Mouse (Mus musculus) kidney, postnatal 0 days (tissue): ENCODE data around the gene Defb47. TPM values are rescaled to one million over a fixed set of nuclear protein-coding genes. Genes with fewer than 3 reads are reported as not detected.
A peak's percentile ranks its signal among the peaks of the same experiment; 100 is the strongest.

ENCODE experiments used
- ATAC-seq: fragments of 200-750 bp; cut with Nextera tagmentation; replicated peaks from 2 replicates; pipeline ENCODE4 v1.8.0; 2017; ENCODE audit warnings: low read depth, moderate number of reproducible peaks, moderate TSS enrichment, moderate library complexity; ENCODE audit not compliant: low FRiP score
- DNase-seq: peaks from one replicate; pipeline ENCODE4 v3.0.0-alpha.2; 2016; ENCODE audit warnings: low spot score
- H3K27ac ChIP-seq: fragments of 300-500 bp; sonication (generic); 2 replicates; pipeline ENCODE4 v1.5.1; 2014; ENCODE audit warnings: mild to moderate bottlenecking
- H3K27me3 ChIP-seq: fragments of 300-500 bp; sonication (generic); 2 replicates; pipeline ENCODE4 v1.6.1; 2014; ENCODE audit warnings: low read length, mixed read lengths; ENCODE audit not compliant: insufficient read depth
- H3K36me3 ChIP-seq: fragments of 300-500 bp; sonication (generic); 2 replicates; pipeline ENCODE4 v1.6.1; 2014; ENCODE audit warnings: low read length, mixed read lengths; ENCODE audit not compliant: insufficient read depth
- H3K4me1 ChIP-seq: fragments of 300-500 bp; sonication (generic); replicated peaks from 2 replicates; pipeline ENCODE4 v1.6.1; 2014; ENCODE audit warnings: antibody characterized with exemption, low read length, mixed read lengths; ENCODE audit not compliant: insufficient read depth
- H3K4me2 ChIP-seq: fragments of 300-500 bp; sonication (generic); 2 replicates; pipeline ENCODE4 v1.6.1; 2014; ENCODE audit warnings: mild to moderate bottlenecking, low read length, moderate library complexity, mixed read lengths
- H3K4me3 ChIP-seq: fragments of 300-500 bp; sonication (generic); replicated peaks from 2 replicates; pipeline ENCODE4 v1.5.1; 2014; ENCODE audit warnings: low read depth, low read length
- H3K9ac ChIP-seq: fragments of 300-500 bp; sonication (generic); 2 replicates; pipeline ENCODE4 v1.6.1; 2014; ENCODE audit warnings: low read depth, low read length
- H3K9me3 ChIP-seq: fragments of 300-500 bp; sonication (generic); replicated peaks from 2 replicates; pipeline ENCODE4 v1.6.1; 2016; ENCODE audit warnings: low read length, inconsistent platforms, mixed read lengths
- CTCF ChIP-seq: IDR thresholded peaks from 2 replicates; pipeline ENCODE4 v1.5.1; 2016; ENCODE audit warnings: antibody characterized with exemption, low read depth, mild to moderate bottlenecking, moderate library complexity
- WGBS: fragments of 180-500 bp; shearing (Covaris S2); extraction: QIAGEN DNeasy Blood & Tissue Kit; methylation state at CpG from one replicate; pipeline ENCODE4 v1.1.7; 2014; 5-methylcytosine and 5-hydroxymethylcytosine counted together
- polyA plus RNA-seq: library from polyadenylated mRNA; unstranded; fragments of >200 nt; fragmentation: Nextera tagmentation; extraction: Ambion mirVana; gene quantifications from 2 replicates; pipeline ENCODE4 v1.2.1, GENCODE M21; 2015

The Defb47 gene
- polyA plus RNA-seq, result not detected in 2 replicates

DNA sequence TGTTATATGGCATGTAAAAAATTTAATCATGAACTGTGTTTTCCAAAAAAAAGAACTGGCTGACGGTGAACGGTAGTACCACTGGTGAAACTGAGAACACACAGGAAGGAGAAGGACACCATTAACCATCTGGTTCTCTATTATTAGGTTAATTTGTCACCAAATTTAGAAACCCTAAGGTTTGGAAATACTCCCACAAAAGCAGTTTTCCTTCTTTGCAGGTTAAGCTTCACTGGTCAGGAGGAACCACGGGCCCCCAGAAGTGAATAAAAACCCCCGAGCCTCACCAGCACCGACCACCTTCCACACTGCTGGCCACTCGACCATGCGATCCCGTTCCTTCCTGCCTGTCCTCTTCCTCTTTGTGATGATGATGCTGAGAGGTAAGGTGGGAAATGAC is at the start of gene Defb47:
TSS of gene Defb47 (plus strand) at position 301 of the 400 bp plus-strand sequence.
- ATAC-seq (no peak), DNase-seq (no peak)
- no peak for TF ChIP-seq CTCF
- Histone ChIP-seq H3K9ac (no peak within 1 kb of the TSS), H3K27me3 (no peaks in the 10 kb centered on the region), H3K36me3 (no peaks in the 10 kb centered on the region), H3K27ac (no peak within 1 kb of the TSS), H3K4me2 (no peak within 1 kb of the TSS), H3K4me3 (no peak within 1 kb of the TSS), H3K4me1 (no peaks in the 10 kb centered on the region), H3K9me3 (no peaks in the 10 kb centered on the region)
- WGBS, result 51% methylated on average over 8 of the region's 8 CpGs

DNA sequence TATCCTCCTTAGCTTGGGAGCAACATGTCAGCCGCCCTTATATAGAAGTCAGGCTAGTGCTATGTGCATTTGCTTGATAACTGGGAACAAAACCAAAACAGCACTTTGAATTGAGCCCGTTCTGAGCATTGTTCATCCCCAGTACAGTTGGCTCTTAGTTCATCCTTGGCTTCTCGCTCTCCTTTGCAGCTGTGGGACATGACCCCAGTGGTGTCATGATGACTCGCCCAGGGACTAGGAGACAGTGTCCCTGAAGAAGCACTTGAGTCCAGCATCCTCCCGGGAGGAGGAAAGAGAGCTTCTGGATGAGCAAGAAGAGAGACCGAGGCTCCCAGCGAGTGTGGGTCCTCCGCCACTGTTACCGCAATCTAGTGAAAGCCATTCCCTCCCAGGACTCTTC is 41.8 kb upstream of the Defb47 start:
- no peak for DNase-seq
- peaks cover 12% of the 10 kb centered on the region; the same call in 1 of the 2 replicates for H3K36me3 ChIP-seq
- TF ChIP-seq CTCF, result no peak
- no peak for ATAC-seq
- no peaks in the 10 kb centered on the region for H3K9me3 ChIP-seq
- 90% methylated on average over 9 of the region's 9 CpGs for WGBS
- no peaks in the 10 kb centered on the region for H3K27me3 ChIP-seq
- H3K4me2 ChIP-seq, result no peak overlapping the region
- no peak overlapping the region for H3K27ac ChIP-seq
- no peak overlapping the region for H3K4me3 ChIP-seq
- no peaks in the 10 kb centered on the region for H3K4me1 ChIP-seq
- H3K9ac ChIP-seq, result no peak overlapping the region

DNA sequence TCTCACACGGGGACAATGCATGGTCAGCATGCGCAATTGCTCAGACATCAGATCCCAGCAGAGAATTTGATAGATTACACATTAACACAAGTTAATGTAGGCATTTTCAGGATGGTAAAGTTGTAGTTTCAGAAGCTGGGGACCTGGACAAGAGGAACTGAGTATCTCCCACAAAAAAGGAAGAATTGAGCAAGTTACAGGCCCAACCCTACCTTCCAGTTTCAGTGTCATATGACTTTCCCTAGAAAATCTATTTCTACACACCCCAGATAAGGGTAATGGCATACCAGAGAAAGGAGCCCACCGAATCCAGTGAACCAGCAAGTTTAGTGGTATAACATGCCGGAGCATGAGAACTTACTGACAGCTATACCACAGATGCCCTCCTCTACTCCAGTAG is 34.2 kb upstream of the Defb47 start:
- H3K4me2 ChIP-seq, result no peak overlapping the region
- H3K9ac ChIP-seq, result no peak overlapping the region
- TF ChIP-seq CTCF, result no peak
- no peaks in the 10 kb centered on the region for H3K9me3 ChIP-seq
- H3K4me3 ChIP-seq, result no peak overlapping the region
- DNase-seq (no peak), ATAC-seq (no peak)
- H3K4me1 ChIP-seq, result no peaks in the 10 kb centered on the region; the same call in 1 of the 2 replicates
- no peak overlapping the region for H3K27ac ChIP-seq
- 72% methylated on average over 4 of the region's 4 CpGs for WGBS
- H3K27me3 ChIP-seq, result no peaks in the 10 kb centered on the region
- H3K36me3 ChIP-seq, result no peaks in the 10 kb centered on the region

DNA sequence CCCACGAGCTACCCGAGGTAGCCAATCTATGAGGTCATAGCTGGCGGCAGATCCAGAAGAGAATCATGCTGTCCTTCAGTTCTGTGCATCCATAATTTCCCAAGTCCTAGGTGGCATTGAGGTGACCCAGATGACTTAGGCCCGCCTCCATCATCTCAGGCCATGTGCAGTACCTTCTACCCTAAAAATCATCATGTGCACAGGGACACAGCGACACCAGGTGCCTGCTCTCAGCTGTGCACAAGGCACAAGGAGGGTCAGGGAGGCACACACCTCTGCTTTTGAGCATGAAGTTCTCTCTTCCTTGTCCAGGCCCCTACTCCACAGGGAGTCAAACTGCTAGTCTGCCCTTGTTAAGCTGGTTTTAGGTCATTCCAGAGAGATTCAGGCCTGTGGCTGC is 32.5 kb upstream of the Defb47 start:
- Histone ChIP-seq H3K9me3 (no peaks in the 10 kb centered on the region), H3K36me3 (no peaks in the 10 kb centered on the region), H3K9ac (no peak overlapping the region), H3K27ac (no peak overlapping the region), H3K4me3 (no peak overlapping the region), H3K4me1 (no peaks in the 10 kb centered on the region; the same call in 1 of the 2 replicates), H3K4me2 (0 out of 2 replicates have a peak overlapping the region, but pooled peaks have one; percentile 57), H3K27me3 (no peaks in the 10 kb centered on the region)
- no peak for DNase-seq
- ATAC-seq, result no peak; the same call in 1 of the 2 replicates
- peak; percentile 30; the same call in 1 of the 2 replicates for TF ChIP-seq CTCF
- 90% methylated on average over 5 of the region's 5 CpGs for WGBS

DNA sequence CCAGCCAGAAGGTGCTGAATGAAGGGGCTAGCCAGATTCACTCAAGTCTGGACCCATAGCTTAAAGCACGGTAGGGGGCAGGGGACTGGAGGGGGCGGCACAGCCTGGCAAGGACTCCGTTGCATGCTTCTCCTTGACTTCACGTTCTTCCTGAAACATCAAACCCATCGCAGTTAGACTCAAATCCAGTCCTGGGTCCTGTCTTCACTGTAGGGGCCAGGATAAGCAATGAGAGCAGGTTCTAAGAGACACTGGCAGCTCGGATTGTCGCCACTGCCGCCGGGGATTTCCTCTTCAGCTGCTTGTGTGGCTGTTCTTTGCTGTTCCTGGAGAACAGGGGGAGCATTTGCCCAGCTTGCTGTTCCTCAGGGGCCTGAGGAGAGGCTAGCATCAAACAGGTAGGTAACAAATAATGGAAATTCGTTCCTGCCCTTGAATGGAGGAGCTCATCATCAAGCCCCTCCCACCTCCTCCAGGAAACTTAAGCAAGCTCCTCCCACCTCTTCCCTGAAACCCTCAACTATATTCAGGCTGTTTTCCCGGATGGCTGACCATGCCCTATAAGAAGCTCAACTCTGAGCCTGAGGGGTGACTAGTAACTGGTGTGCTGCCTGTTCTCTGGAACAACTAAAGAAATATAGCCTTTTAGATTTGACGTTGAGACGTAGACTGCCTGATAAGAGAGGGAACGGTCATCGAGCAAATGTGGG is 31.9 kb upstream of the Defb47 start:
- WGBS, result 9% methylated on average over 15 of the region's 15 CpGs
- Histone ChIP-seq H3K4me3 (peak overlapping the region; percentile 26), H3K27me3 (no peaks in the 10 kb centered on the region), H3K4me1 (no peaks in the 10 kb centered on the region; the same call in 1 of the 2 replicates), H3K9ac (no peak overlapping the region), H3K27ac (peak overlapping the region; percentile 60), H3K9me3 (no peaks in the 10 kb centered on the region), H3K4me2 (peak overlapping the region; percentile 57), H3K36me3 (no peaks in the 10 kb centered on the region)
- peak; percentile 90 for DNase-seq
- ATAC-seq, result peak; percentile 73; the same call in 1 of the 2 replicates
- TF ChIP-seq CTCF, result no peak

DNA sequence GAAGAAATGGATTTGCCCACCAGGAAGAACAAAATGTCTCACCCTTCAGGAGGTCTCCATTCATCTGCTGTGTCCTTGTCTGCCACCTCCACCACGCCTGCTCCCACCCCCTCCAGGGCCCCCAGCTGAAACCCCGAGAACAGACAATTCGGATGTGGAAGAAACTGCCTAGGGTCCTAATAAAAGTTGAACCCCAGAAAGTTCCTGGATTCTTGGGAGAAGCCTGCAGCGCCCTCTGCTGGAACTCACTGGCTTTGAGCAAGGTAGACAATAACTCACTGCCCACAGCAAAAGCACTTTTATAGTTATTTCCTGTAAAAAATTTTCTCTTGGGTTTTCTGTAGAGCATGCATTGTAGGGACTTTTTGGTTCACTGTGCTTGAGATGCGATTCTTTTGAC is 22.8 kb upstream of the Defb47 start:
- Histone ChIP-seq H3K4me3 (no peak overlapping the region), H3K4me2 (no peak overlapping the region), H3K36me3 (no peaks in the 10 kb centered on the region), H3K27ac (no peak overlapping the region), H3K9ac (no peak overlapping the region), H3K9me3 (no peaks in the 10 kb centered on the region), H3K27me3 (no peaks in the 10 kb centered on the region), H3K4me1 (no peaks in the 10 kb centered on the region)
- no peak for ATAC-seq
- 14% methylated on average over 5 of the region's 5 CpGs for WGBS
- peak; percentile 38 for DNase-seq
- peak; percentile 78 for TF ChIP-seq CTCF
